Mouse (Mus musculus) midbrain, embryonic 15.5 days (tissue): ENCODE results near the gene 1700017D01Rik. TPM values are rescaled to one million over a fixed set of nuclear protein-coding genes. Genes with fewer than 3 reads are reported as not detected.
"Not testable (repeated sequence)": the region's sequence is repeated elsewhere in the genome, so short reads cannot be mapped to it uniquely, and the experiment has no call there.

Experiments used
- ATAC-seq: fragments of 200-750 bp; cut with Nextera tagmentation; replicated peaks from 2 replicates; pipeline ENCODE4 v1.8.0; 2017; ENCODE audit warnings: moderate TSS enrichment
- H3K27ac ChIP-seq: fragments of 300-500 bp; sonication (generic); 2 replicates; pipeline ENCODE4 v1.5.1; 2015; ENCODE audit warnings: mild to moderate bottlenecking, inconsistent platforms
- H3K27me3 ChIP-seq: fragments of 300-500 bp; sonication (generic); replicated peaks from 2 replicates; pipeline ENCODE4 v1.6.1; 2015; ENCODE audit warnings: inconsistent platforms
- H3K36me3 ChIP-seq: fragments of 300-500 bp; sonication (generic); replicated peaks from 2 replicates; pipeline ENCODE4 v1.6.1; 2015; ENCODE audit warnings: inconsistent platforms
- H3K4me1 ChIP-seq: fragments of 300-500 bp; sonication (generic); 2 replicates; pipeline ENCODE4 v1.6.1; 2015; ENCODE audit warnings: inconsistent platforms
- H3K4me2 ChIP-seq: fragments of 300-500 bp; sonication (generic); 2 replicates; pipeline ENCODE4 v1.6.1; 2015; ENCODE audit warnings: inconsistent platforms, mild to moderate bottlenecking, moderate library complexity
- H3K4me3 ChIP-seq: fragments of 300-500 bp; sonication (generic); 2 replicates; pipeline ENCODE4 v1.5.1; 2015; ENCODE audit warnings: mild to moderate bottlenecking, inconsistent platforms
- H3K9ac ChIP-seq: fragments of 300-500 bp; sonication (generic); 2 replicates; pipeline ENCODE4 v1.6.1; 2015; ENCODE audit warnings: mild to moderate bottlenecking, inconsistent platforms
- H3K9me3 ChIP-seq: fragments of 300-500 bp; sonication (generic); 2 replicates; pipeline ENCODE4 v1.6.1; 2016; ENCODE audit warnings: inconsistent platforms
- WGBS: fragments of 180-500 bp; shearing (Covaris S2); methylation state at CpG from one replicate; pipeline ENCODE4 v1.1.7; 2015; ENCODE audit warnings: mixed read lengths; 5-methylcytosine and 5-hydroxymethylcytosine counted together
- polyA plus RNA-seq: library from polyadenylated mRNA; unstranded; fragments of >200 nt; fragmentation: Nextera tagmentation; extraction: Ambion mirVana; gene quantifications from 2 replicates; pipeline ENCODE4 v1.2.1, GENCODE M21; 2015

1700017D01Rik gene
- polyA plus RNA-seq, 1 experiment from 2014 or later, result not detected

GRCm38 (mm10) chr19:11080934-11081333 lies 49.7 kb downstream of the 1700017D01Rik start, which contains the start of gene Ms4a8a:
Gene Ms4a8a (minus strand): TSS chr19:11081102.
- Histone ChIP-seq H3K27ac (no peak within 1 kb of the TSS), H3K9me3 (no peaks in the 10 kb centered on the region), H3K4me2 (no peak within 1 kb of the TSS), H3K9ac (no peak within 1 kb of the TSS), H3K27me3 (no peaks in the 10 kb centered on the region), H3K36me3 (no peaks in the 10 kb centered on the region), H3K4me3 (no peak within 1 kb of the TSS), H3K4me1 (no peaks in the 10 kb centered on the region)
- 89% methylated on average over 4 of the region's 4 CpGs for WGBS
- no peak for ATAC-seq

- no peak overlapping the region for H3K27ac ChIP-seq
- no peak overlapping the region for H3K4me2 ChIP-seq
- WGBS, result 90% methylated on average over 3 of the region's 3 CpGs
- no peak overlapping the region for H3K4me3 ChIP-seq
- no peak for ATAC-seq
- no peaks in the 10 kb centered on the region for H3K36me3 ChIP-seq
- no peaks in the 10 kb centered on the region for H3K9me3 ChIP-seq
- H3K9ac ChIP-seq, result no peak overlapping the region
- no peaks in the 10 kb centered on the region for H3K27me3 ChIP-seq
- no peaks in the 10 kb centered on the region for H3K4me1 ChIP-seq
Measured at GRCm38 (mm10) chr19:11070364-11070763, 60.3 kb downstream of the 1700017D01Rik start.

- Histone ChIP-seq H3K4me1 (no peaks in the 10 kb centered on the region), H3K36me3 (no peaks in the 10 kb centered on the region), H3K9ac (no peak overlapping the region), H3K9me3 (no peaks in the 10 kb centered on the region), H3K4me3 (no peak overlapping the region), H3K4me2 (no peak overlapping the region), H3K27ac (no peak overlapping the region), H3K27me3 (no peaks in the 10 kb centered on the region)
- WGBS, result 82% methylated on average over 2 of the region's 2 CpGs
- ATAC-seq, result no peak
Measured at GRCm38 (mm10) chr19:11065202-11065875, 65.3 kb downstream of the 1700017D01Rik start.

- Histone ChIP-seq H3K4me1 (no peaks in the 10 kb centered on the region), H3K27ac (no peak overlapping the region), H3K4me3 (no peak overlapping the region), H3K4me2 (no peak overlapping the region), H3K27me3 (no peaks in the 10 kb centered on the region), H3K9me3 (no peaks in the 10 kb centered on the region), H3K36me3 (no peaks in the 10 kb centered on the region), H3K9ac (no peak overlapping the region)
- 90% methylated on average over 1 of the region's 1 CpGs for WGBS
- no peak for ATAC-seq
Measured at GRCm38 (mm10) chr19:11060900-11061299, 69.8 kb downstream of the 1700017D01Rik start.

- Histone ChIP-seq H3K4me2 (no peak overlapping the region), H3K9me3 (no peaks in the 10 kb centered on the region), H3K27ac (no peak overlapping the region), H3K27me3 (no peaks in the 10 kb centered on the region), H3K4me3 (no peak overlapping the region), H3K4me1 (no peaks in the 10 kb centered on the region), H3K9ac (no peak overlapping the region), H3K36me3 (no peaks in the 10 kb centered on the region)
- ATAC-seq, result no peak
Measured at GRCm38 (mm10) chr19:11059967-11060366, 70.7 kb downstream of the 1700017D01Rik start.

- not testable (repeated sequence) for H3K4me3 ChIP-seq, H3K9ac ChIP-seq, H3K27me3 ChIP-seq, H3K4me1 ChIP-seq, H3K4me2 ChIP-seq, H3K9me3 ChIP-seq, H3K36me3 ChIP-seq, H3K27ac ChIP-seq, ATAC-seq
- WGBS, result 90% methylated on average over 1 of the region's 1 CpGs
Measured at GRCm38 (mm10) chr19:11055700-11056099, 75.0 kb downstream of the 1700017D01Rik start.

GRCm38 (mm10) chr19:11053277-11053676 lies 77.4 kb downstream of the 1700017D01Rik start:
- Histone ChIP-seq H3K27me3 (no peaks in the 10 kb centered on the region), H3K4me2 (no peak overlapping the region), H3K36me3 (no peaks in the 10 kb centered on the region), H3K4me1 (no peaks in the 10 kb centered on the region), H3K9me3 (no peaks in the 10 kb centered on the region), H3K27ac (no peak overlapping the region), H3K4me3 (no peak overlapping the region), H3K9ac (no peak overlapping the region)
- no peak for ATAC-seq
- WGBS, result 75% methylated on average over 3 of the region's 3 CpGs

GRCm38 (mm10) chr19:11052877-11053276 lies 77.8 kb downstream of the 1700017D01Rik start:
- H3K36me3 ChIP-seq, result no peaks in the 10 kb centered on the region
- no peak overlapping the region for H3K4me2 ChIP-seq
- no peak overlapping the region for H3K4me3 ChIP-seq
- no peaks in the 10 kb centered on the region for H3K9me3 ChIP-seq
- no peaks in the 10 kb centered on the region for H3K27me3 ChIP-seq
- ATAC-seq, result no peak
- H3K9ac ChIP-seq, result no peak overlapping the region
- H3K27ac ChIP-seq, result no peak overlapping the region
- WGBS, result 69% methylated on average over 5 of the region's 5 CpGs
- H3K4me1 ChIP-seq, result no peaks in the 10 kb centered on the region

GRCm38 (mm10) chr19:11050286-11050685 lies 80.4 kb downstream of the 1700017D01Rik start:
- no peak overlapping the region for H3K4me2 ChIP-seq
- H3K27me3 ChIP-seq, result no peaks in the 10 kb centered on the region
- no peaks in the 10 kb centered on the region for H3K4me1 ChIP-seq
- H3K36me3 ChIP-seq, result no peaks in the 10 kb centered on the region
- no peak overlapping the region for H3K27ac ChIP-seq
- 88% methylated on average over 2 of the region's 2 CpGs for WGBS
- H3K9me3 ChIP-seq, result no peaks in the 10 kb centered on the region
- H3K4me3 ChIP-seq, result no peak overlapping the region
- ATAC-seq, result no peak
- no peak overlapping the region for H3K9ac ChIP-seq

GRCm38 (mm10) chr19:11049426-11049825 lies 81.2 kb downstream of the 1700017D01Rik start:
- Histone ChIP-seq H3K9me3 (no peaks in the 10 kb centered on the region), H3K4me2 (no peak overlapping the region), H3K4me1 (no peaks in the 10 kb centered on the region), H3K27ac (no peak overlapping the region), H3K36me3 (no peaks in the 10 kb centered on the region), H3K27me3 (no peaks in the 10 kb centered on the region), H3K9ac (no peak overlapping the region), H3K4me3 (no peak overlapping the region)
- no peak for ATAC-seq

GRCm38 (mm10) chr19:11048503-11048902 lies 82.2 kb downstream of the 1700017D01Rik start:
- H3K4me2 ChIP-seq, result no peak overlapping the region
- H3K4me3 ChIP-seq, result no peak overlapping the region
- no peaks in the 10 kb centered on the region for H3K4me1 ChIP-seq
- H3K36me3 ChIP-seq, result no peaks in the 10 kb centered on the region
- H3K9ac ChIP-seq, result no peak overlapping the region
- no peaks in the 10 kb centered on the region for H3K9me3 ChIP-seq
- H3K27ac ChIP-seq, result no peak overlapping the region
- no peaks in the 10 kb centered on the region for H3K27me3 ChIP-seq
- WGBS, result 79% methylated on average over 1 of the region's 1 CpGs
- no peak for ATAC-seq

- WGBS, result 81% methylated on average over 6 of the region's 6 CpGs
- Histone ChIP-seq H3K4me2 (no peak overlapping the region), H3K4me1 (no peaks in the 10 kb centered on the region), H3K9me3 (no peaks in the 10 kb centered on the region), H3K36me3 (no peaks in the 10 kb centered on the region), H3K9ac (no peak overlapping the region), H3K27ac (no peak overlapping the region), H3K4me3 (no peak overlapping the region), H3K27me3 (no peaks in the 10 kb centered on the region)
- ATAC-seq, result no peak
Measured at GRCm38 (mm10) chr19:11048009-11048408, 82.7 kb downstream of the 1700017D01Rik start.
